Mouse (Mus musculus): ENCODE results near the gene Mfsd7a. TPM values are rescaled to one million over a fixed set of nuclear protein-coding genes. Genes with fewer than 3 reads are reported as not detected.
A peak's percentile ranks its signal among the peaks of the same experiment; 100 is the strongest.

The Mfsd7a gene
- total RNA-seq, 2 experiments from 2014 or later, result 0.92 to 1.3 TPM

DNA sequence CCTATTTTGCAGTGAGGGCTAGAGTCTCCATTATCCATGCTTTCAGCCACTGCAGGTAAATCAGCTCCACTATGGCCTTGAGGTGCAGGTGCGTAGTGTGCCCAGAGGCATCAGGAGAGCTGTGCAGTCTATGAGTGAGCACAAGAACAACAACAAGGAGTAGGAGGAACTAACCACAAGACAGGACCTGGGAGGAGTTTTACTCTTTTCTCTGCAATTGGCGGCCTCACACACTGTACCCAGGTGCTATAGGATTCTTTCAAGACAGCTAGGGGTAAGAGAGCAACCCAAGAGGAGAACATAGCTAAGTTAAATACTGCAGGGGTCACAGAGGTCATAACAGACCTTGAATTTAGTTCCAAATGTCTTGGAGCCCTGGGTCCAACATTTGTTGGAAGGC is 10.0 kb upstream of the Mfsd7a start:
- H3K4me3 ChIP-seq, result no peak overlapping the region
- TF ChIP-seq CTCF (IDR thresholded peaks at IDR 0.05), result no peak
- intact Hi-C loops (cut with DNase I), result no loop called here
- DNase-seq, result no peak
- H3K27ac ChIP-seq, result no peak overlapping the region

- Histone ChIP-seq H3K4me3 (no peak overlapping the region), H3K27ac (no peak overlapping the region)
- DNase-seq, result no peak
- no peak for TF ChIP-seq CTCF (IDR thresholded peaks at IDR 0.05)
- intact Hi-C loops (cut with DNase I), result no loop called here
Measured at GRCm38 (mm10) chr5:108454094-108454493, 5.4 kb upstream of the Mfsd7a start.

DNA sequence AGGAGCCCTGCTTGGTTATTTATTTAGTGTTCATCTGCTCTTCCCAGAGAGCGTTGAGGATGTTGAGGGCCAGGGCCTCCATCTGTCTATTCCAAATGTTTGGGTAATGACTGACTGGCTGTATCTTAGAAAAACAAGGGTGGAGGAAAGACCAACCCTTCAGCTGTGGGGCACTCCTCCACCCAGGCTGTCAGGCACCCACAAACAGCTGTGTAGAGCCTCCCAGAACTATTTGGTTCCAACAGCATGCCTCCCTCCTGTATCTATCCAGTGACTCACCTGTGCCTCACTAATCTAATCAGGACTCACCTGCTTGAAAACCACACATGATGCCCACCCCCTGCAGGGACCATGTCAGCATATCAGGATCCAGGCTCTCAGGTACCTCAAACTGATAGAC is 3.7 kb upstream of the Mfsd7a start:
- intact Hi-C loops (cut with DNase I), result no loop called here
- Histone ChIP-seq H3K27ac (no peak overlapping the region), H3K4me3 (no peak overlapping the region)
- no peak for DNase-seq
- TF ChIP-seq CTCF (IDR thresholded peaks at IDR 0.05), result no peak

DNA sequence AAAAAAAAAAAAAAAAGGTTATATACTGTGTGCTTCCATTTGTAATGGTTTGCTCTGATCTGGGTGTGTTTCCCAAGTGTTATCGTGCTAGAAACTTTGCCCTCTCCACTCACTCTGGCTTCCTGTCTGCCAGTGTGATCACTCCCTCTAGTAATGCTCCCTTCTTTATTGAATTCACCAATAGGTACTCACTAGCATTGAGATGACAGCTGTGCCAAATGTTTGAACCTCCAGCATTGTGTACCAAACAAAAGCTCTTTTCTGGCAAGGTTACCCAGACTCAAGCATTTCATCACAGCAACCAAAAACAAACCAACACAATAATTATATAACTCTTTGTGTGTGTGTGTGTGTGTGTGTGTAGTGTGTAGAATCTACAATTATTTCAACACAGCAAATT is 2.9 kb upstream of the Mfsd7a start:
- H3K27ac ChIP-seq, result no peak overlapping the region
- DNase-seq, result no peak
- no peak for TF ChIP-seq CTCF (IDR thresholded peaks at IDR 0.05)
- no peak overlapping the region for H3K4me3 ChIP-seq
- intact Hi-C loops (cut with DNase I), result no loop called here

DNA sequence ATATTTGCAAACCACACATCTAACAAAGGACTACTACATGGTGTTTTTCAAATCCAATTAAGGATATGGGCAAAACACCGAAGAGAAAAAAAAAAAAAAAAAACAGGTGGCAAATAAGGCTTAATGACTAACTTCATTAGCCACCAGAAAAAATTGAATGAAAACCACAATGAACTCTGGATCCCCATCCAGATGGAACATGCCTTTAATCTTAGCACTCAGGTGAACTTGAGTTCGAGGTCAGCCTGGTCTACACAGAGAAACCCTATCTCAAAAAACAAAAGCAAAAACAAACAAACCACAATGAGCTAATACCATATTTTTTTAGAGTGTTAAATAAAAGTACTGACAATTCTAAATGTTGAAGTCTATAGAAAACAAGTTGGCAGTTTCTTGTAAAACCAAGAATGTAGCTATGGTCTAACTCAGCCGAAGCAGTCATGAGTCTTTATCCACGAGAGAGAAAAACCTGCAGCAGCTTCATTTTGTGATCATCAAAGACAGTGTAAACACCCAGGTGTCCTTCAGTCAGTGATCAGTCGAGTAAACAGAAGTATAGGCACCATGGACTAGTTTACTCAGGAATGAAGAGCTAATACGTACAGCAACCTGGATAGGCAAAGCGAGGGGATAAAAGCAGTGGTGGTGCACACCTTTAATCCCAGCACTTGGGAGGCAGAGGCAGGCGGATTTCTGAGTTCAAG is 2.3 kb upstream of the Mfsd7a start:
- no peak for TF ChIP-seq CTCF (IDR thresholded peaks at IDR 0.05)
- Histone ChIP-seq H3K4me3 (no peak overlapping the region), H3K27ac (no peak overlapping the region)
- intact Hi-C loops (cut with DNase I), result no loop called here
- no peak for DNase-seq

DNA sequence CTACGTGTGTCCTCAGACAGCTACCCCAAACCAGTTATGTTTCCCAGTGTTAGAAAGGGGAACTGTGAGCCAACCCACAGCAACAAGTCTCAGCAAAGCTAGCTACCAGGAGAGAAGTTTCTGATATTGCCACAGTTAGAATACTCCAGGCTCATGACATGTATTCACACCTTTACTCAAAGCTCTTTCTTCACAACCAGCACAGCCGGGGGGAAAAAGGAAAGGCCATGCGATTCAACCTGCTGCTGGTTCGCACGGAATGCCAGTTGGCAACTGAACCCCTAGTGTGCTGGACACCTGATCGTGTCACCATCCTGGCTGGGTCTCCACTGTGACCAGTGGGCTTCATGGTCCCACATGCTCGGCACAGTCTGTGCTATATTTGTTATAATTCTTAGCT is 834 bp downstream of the Mfsd7a start:
- TF ChIP-seq CTCF (IDR thresholded peaks at IDR 0.05), result no peak
- DNase-seq, result no peak
- peak overlapping the region; percentile 73; the same call in 1 of the 2 replicates for H3K4me3 ChIP-seq
- intact Hi-C loops (cut with DNase I), result no loop called here
- no peak overlapping the region for H3K27ac ChIP-seq

DNA sequence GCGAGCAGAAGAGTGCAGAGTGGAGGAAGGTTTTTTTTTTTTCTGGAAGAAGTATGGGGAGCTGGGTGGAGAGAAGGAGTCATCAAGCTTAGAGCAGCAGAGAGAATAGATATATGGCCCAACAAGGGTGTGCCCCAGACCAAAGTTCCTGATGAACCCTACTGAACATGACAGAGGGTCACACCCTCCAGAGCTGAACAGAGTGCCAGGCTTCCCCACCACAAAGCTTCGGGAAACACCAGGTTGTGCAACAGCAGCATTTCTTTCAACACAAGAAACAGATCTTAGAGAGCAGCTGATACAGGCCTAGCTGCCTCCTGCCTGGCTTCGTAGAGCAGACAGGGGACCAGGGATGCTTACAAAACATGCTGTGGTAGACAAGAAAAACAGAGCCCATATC is 1.7 kb downstream of the Mfsd7a start:
- intact Hi-C loops (cut with DNase I), result no loop called here
- no peak for TF ChIP-seq CTCF (IDR thresholded peaks at IDR 0.05)
- H3K4me3 ChIP-seq, result no peak overlapping the region
- H3K27ac ChIP-seq, result no peak overlapping the region; the same call in 1 of the 2 replicates
- no peak for DNase-seq

DNA sequence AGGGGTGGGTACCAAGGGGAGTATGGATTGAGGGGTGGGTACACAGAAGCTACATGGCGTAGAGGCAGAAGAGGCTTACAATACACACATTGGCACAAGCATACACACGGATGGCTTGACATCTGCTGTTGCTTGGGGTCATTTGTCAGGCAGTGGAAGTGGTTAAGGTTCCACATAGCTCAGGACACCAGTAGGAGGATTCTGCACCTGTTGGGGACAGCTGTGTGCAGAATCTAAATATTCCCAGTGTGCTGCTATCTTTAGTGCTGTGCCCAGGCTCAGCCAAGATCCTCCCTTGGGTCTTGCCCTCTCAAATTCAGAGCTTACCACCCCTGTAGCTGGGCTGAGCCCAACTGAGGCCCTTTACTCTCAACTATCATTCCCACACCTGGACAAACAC is 12.6 kb downstream of the Mfsd7a start:
- Histone ChIP-seq H3K4me3 (no peak overlapping the region), H3K27ac (peak overlapping the region; percentile 79)
- intact Hi-C loops (cut with DNase I), result no loop called here
- peak; percentile 75 for DNase-seq
- TF ChIP-seq CTCF (IDR thresholded peaks at IDR 0.05), result no peak

DNA sequence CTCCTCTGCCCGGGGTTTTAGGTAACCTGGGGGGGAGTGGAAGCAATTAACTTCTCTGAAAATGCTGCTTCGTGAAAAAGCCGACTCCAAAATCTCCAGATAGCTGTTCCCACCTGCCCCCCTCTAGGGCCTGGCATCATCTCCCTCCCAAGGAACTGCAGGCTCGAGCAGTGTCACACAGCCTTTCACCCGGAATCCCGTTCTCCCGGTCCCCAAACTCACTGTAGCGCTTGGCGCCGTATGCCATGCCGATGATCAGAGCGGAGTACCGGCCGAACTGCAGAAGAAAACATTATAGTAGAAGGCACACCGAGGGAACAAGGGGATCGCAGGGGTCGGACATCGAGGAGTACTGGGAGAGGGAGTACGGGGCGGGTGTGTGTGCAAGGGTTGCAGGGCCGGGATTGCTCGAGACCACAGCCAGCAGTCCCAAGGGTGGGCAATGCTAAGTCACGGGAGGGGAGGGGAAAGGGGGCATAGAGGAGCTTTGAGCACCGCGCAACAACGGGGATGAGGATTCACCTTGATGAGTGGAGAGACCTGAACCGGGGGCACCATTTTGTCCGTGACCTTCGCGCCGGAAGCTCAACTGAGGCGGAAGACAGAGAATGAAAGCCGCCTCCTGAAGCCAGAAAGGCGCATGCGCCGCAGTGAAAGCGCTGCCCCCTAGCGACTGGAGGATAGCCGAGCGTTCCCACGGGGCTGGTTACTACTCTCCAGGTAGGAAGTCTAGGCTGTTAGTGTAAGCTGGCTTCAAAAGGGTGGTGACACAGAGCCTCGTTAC is 14.7 kb downstream of the Mfsd7a start, which contains the start of gene Atp5k:
TSS of gene Atp5k (minus strand) at position 645 of the 784 bp plus-strand sequence.
- peak; percentile 94 for DNase-seq
- intact Hi-C loops (cut with DNase I), result loop anchor here (2.0 to 5.0 kb wide), 2 partner anchors 27 to 233 kb away; partner anchors contain the start of genes Dgkq and Pcgf3
- Histone ChIP-seq H3K27ac (peak within 1 kb of the TSS; percentile 94), H3K4me3 (peak within 1 kb of the TSS; percentile 88)
- peak; percentile 94 for TF ChIP-seq CTCF (IDR thresholded peaks at IDR 0.05)

DNA sequence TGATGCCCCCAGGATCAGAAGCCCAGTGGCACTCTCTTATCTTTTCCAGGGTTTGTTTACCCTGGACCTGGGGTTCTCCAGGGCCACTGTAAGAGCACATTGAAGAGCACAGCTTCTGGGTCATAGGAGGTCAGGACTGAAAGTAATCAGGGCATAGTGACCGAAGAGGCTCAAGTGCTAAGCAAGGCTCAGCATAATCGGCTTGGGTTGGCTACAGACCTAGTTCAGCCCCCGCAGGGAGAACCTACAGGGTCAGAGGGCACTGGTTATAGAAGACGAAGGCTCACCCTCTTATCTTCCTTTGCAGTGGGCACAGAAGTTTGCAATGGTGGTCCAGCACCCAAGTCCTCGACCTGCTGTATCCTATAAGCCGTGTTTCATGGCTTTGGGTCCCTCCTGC is 17.5 kb downstream of the Mfsd7a start:
- Histone ChIP-seq H3K4me3 (no peak overlapping the region), H3K27ac (no peak overlapping the region)
- intact Hi-C loops (cut with DNase I), result loop anchor here (5.0 kb wide), 1 partner anchor 236 kb away; the partner anchor contains the start of gene Dgkq
- no peak for TF ChIP-seq CTCF (IDR thresholded peaks at IDR 0.05)
- DNase-seq, result no peak

DNA sequence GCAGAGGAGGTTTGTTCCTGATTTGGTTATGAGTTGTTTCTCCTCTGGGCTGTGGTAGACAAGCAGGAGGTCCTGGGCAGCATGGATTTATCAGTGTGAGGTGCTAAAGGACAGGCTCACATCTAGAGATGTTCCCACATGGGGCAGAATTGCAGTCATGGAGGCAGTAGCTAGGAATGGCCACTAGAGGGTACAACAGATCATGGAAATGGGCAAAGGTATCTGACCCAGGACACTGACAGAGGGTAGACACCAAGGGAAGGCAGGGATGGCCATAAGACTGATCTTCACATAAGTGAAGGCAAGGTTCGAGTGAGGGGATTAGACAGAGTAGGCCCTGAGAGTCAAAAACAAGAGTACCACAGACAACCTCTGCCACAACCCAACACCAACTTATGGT is 21.5 kb downstream of the Mfsd7a start:
- Histone ChIP-seq H3K27ac (no peak overlapping the region), H3K4me3 (no peak overlapping the region)
- peak; percentile 89 for TF ChIP-seq CTCF (IDR thresholded peaks at IDR 0.05)
- DNase-seq, result peak; percentile 55
- intact Hi-C loops (cut with DNase I), result loop anchor here (2.0 to 5.0 kb wide), 5 partner anchors 55 to 300 kb away; no protein-coding TSS in a partner anchor

DNA sequence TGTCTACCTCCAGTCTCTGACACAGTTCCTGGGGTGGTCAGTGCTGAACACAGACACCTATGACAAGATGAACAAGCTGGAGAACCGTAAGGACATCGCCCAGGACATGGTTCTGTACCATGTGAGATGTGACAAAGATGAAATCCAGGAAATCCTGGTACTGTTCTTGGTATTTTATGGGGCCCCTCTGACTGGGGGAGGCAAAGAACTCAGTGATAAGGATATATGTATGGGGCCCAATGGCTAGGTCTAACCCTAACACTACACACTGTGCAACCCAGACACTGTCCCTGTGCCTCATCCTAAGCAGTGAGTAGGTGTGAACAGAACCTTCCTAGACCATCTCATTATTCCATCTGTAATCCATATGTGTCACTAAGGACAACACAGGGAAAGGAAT is 25.3 kb downstream of the Mfsd7a start:
- intact Hi-C loops (cut with DNase I), result no loop called here
- no peak for TF ChIP-seq CTCF (IDR thresholded peaks at IDR 0.05)
- no peak for DNase-seq
- no peak overlapping the region for H3K4me3 ChIP-seq
- H3K27ac ChIP-seq, result no peak overlapping the region

DNA sequence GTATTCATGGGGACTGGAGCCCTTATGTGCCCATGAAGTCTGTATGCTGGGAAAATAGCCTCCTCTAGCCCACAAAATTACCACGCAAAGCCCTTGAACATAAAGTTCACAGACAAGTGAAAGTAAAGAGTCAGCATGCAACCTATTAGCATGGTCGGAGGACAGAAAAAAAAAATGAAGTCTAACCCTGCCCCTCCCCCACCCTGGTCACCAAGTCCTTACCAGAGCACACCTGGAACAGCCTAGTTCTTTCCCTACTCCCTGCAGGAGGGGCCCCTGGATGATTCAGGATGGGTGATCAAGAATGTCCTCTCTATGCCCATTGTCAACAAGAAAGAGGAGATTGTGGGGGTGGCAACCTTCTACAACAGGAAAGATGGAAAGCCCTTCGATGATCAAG is 25.9 kb downstream of the Mfsd7a start:
- no peak overlapping the region for H3K4me3 ChIP-seq
- no peak overlapping the region for H3K27ac ChIP-seq
- intact Hi-C loops (cut with DNase I), result no loop called here
- DNase-seq, result no peak
- no peak for TF ChIP-seq CTCF (IDR thresholded peaks at IDR 0.05)

Measured in gastrocnemius, adult 2 months (tissue).